Mouse (Mus musculus): ENCODE measurements around the gene Mcm9. TPM values are rescaled to one million over a fixed set of nuclear protein-coding genes. Genes with fewer than 3 reads are reported as not detected.
"Not testable (repeated sequence)": the region's sequence is repeated elsewhere in the genome, so short reads cannot be mapped to it uniquely, and the experiment has no call there.

Mcm9 gene
- polyA plus RNA-seq, 1 experiment = 4.8 TPM

DNA sequence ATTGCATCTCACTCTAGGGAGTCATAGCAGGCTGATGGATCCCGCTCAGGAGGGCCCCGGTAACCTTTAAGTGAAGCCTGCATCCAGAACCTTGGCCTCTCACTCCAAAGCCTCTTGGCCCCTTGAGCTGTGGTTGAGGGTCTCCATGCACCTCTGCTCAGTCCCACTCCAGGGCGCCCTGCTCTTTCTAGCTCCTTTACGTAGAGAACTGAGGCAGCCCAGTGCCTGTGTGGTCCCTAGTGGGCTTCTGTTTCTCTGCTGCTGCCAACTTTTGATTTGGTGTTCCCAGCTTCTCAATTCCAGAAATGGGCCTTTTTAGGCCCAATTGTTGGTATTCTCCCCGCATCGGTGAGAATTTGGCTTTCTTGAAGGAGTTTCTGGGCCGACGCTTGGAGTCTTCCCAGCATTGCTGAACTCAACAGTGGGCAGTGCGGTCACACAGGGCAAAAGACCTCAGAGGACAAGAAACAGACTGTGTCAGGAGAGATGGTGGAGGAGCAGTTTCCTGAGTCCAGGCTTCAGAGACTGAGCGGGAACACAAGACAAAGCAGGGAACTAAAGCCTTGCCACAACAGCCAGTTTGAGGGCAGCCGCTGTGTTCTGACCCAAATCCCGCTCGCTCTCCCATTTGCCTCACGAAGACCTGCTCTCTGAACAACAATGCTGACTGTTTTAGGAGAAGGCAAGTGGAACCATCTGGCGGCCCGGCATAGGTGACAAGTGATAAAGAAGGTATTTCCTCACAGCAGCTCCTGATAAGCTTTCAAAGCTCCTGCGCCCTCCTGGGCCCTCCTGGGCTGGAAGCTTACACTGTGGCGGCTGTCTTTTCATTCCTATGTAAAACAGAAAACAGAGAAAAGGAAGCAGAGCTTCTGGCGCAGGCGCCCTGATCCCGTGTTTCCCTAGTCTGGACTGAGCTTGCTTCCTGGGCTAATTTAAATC lies 127.1 kb downstream of the Mcm9 start:
- DNase-seq (ENCODE audit: extremely low spot score in 1 of 2, low spot score in 1 of 2) = peak; percentile 29 to 35

DNA sequence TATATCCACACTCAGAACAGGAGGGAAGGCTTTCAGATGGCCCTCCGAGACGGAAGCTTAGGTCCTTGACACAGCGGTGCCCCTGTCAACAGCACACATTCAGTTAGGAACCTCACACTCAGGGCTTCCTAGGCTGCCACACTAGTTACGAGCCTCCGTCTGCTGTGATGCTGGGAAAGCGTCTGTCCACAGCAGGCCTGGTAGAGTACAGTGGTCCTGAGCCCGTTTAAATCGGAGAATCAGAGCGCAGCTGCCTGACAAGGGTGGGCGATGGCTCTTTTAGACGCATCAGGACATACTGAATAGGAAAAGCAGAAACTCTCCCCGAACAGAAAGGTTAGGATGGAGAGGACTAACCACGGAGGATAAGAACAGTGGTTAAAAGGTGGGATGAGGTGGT lies 127.8 kb downstream of the Mcm9 start:
- DNase-seq (ENCODE audit: extremely low spot score in 1 of 2, low spot score in 1 of 2) = no peak

DNA sequence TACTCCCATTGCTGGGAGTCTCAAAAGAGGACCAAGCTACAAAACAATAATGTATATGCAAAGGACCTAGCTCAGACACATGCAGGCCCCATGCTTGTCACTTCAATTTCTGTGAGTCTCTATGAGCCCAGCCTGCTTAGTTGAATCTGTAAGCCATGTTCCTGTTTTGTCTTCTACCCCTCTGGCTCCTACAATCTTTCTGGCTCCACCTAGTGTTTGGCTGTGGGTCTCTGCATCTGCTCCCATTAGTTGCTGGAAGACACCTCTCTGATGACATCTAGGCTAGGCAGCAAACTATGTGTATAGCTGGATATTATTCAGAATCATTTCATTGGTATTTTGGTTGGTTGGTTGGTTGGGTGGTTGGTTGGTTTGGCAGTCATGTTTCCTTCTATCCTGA lies 130.7 kb downstream of the Mcm9 start:
- peak in 1 of 2 experiments; percentile 27 for DNase-seq (ENCODE audit: extremely low spot score in 1 of 2, low spot score in 1 of 2)

DNA sequence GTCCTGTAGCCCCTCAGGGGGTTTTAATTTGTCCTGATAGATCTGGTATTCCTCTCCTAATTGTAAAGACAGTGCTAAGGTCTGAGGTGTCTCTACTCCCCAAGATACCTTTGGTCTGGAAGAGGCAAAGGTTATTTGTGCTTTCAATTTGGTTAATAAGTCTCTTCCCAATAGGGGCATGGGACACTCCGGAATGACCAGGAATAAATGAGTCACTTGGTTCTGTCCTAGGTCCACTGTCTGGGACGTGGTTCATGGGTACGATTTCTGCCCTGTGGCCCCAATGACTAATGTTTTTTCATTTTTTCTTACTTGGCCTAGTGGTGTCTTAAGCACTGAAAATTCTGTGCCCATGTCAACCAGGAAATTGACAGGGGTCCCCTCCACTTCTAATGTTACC lies 134.9 kb downstream of the Mcm9 start:
- not testable (repeated sequence) for DNase-seq (ENCODE audit: extremely low spot score in 1 of 2, low spot score in 1 of 2)

DNA sequence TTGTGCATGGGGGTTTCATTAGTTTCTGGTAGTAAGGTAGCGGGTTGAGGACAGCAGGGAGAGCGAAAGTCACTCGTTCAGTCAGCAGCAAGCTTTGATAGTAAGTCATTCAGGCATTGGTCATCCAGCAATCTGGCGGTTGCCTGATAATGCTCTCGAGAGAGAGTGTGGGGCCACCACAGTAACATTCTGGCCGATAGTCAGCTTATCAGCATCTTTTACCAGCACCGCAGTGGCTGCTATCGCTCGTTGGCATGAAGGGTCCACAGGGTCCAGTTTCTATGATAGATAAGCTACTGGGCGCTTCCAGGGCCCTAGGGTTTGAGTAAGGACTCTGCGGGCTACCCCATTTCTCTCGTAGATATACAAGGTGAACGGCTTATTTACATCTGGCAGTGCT lies 136.3 kb downstream of the Mcm9 start:
- no peak for DNase-seq (ENCODE audit: extremely low spot score in 1 of 2, low spot score in 1 of 2)

Other genes with a start within 250 kb of the Mcm9 start
- 16.0 and 20.1 TPM in 2 replicates for gene Asf1a, start 33.7 kb downstream of the Mcm9 start, polyA plus RNA-seq (2012; rRNA removed)
- gene Fam184a, start 120.7 kb upstream of the Mcm9 start, polyA plus RNA-seq (2012; rRNA removed) = 58.1 and 58.6 TPM in 2 replicates

Data from frontal cortex, adult 2 months (tissue).